Mouse (Mus musculus): ENCODE measurements around the gene Klhl20. TPM values are rescaled to one million over a fixed set of nuclear protein-coding genes. Genes with fewer than 3 reads are reported as not detected.

Klhl20 gene
- polyA plus RNA-seq, 1 experiment from 2014 or later = 10.0 TPM

DNA sequence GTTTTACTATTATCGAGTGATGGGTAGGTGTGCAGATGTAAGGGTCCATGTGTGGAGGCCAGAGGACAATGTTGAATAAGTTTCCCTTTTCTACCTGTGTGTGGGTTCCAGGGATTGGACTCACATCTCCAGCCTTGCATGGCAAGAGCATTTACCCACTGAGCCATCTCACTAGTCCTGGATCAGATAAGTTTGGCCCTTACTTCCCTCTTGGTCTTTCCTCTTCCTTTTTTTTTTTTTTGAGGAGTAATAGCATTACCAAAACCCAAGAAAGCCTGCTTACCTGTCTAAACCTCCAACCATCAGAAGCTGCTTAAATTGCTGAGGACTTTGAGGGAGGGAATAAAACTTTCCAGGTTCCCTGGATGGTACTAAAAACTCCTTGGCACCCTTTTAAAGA is 74.1 kb downstream of the Klhl20 start:
- no peaks in the 10 kb centered on the region for H3K36me3 ChIP-seq (ENCODE audit: insufficient read depth, low read length)
- no peak overlapping the region for H3K9ac ChIP-seq (replicated peaks; ENCODE audit: low read depth)
- WGBS = 95% methylated on average over 1 of the region's 1 CpGs
- H3K4me1 ChIP-seq (ENCODE audit: insufficient read depth, low read depth, low read length) = no peaks in the 10 kb centered on the region
- no peak for DNase-seq (ENCODE audit: low spot score)
- no peak for ATAC-seq
- H3K4me3 ChIP-seq (ENCODE audit: low read depth, low read length) = no peak overlapping the region
- H3K9me3 ChIP-seq (ENCODE audit: low read length) = no peaks in the 10 kb centered on the region
- TF ChIP-seq CTCF (IDR thresholded peaks at IDR 0.05) = no peak
- no peak for TF ChIP-seq EP300 (IDR thresholded peaks at IDR 0.05)
- no peak overlapping the region for H3K27ac ChIP-seq (ENCODE audit: low read length)
- no peak overlapping the region for H3K4me2 ChIP-seq (replicated peaks; ENCODE audit: low read depth, low read length)
- no peaks in the 10 kb centered on the region for H3K27me3 ChIP-seq (replicated peaks; ENCODE audit: insufficient read depth, low read length)

- 72% methylated on average over 3 of the region's 3 CpGs for WGBS
- no peak overlapping the region for H3K4me2 ChIP-seq (replicated peaks; ENCODE audit: low read depth, low read length)
- ATAC-seq (no peak), DNase-seq (ENCODE audit: low spot score) (no peak)
- H3K4me3 ChIP-seq (ENCODE audit: low read depth, low read length) = no peak overlapping the region
- H3K9me3 ChIP-seq (ENCODE audit: low read length) = no peaks in the 10 kb centered on the region
- TF ChIP-seq CTCF (IDR thresholded peaks at IDR 0.05) (no peak), EP300 (IDR thresholded peaks at IDR 0.05) (no peak)
- no peak overlapping the region for H3K9ac ChIP-seq (replicated peaks; ENCODE audit: low read depth)
- H3K4me1 ChIP-seq (ENCODE audit: insufficient read depth, low read depth, low read length) = no peaks in the 10 kb centered on the region
- H3K27ac ChIP-seq (ENCODE audit: low read length) = no peak overlapping the region
- H3K27me3 ChIP-seq (replicated peaks; ENCODE audit: insufficient read depth, low read length) = no peaks in the 10 kb centered on the region
- peaks cover 3% of the 10 kb centered on the region; the same call in 1 of the 2 replicates for H3K36me3 ChIP-seq (ENCODE audit: insufficient read depth, low read length)
These were observed 84.3 kb downstream of the Klhl20 start for GRCm38 (mm10) chr1:161046972-161047371.

- peaks cover 1% of the 10 kb centered on the region; the same call in 1 of the 2 replicates for H3K4me1 ChIP-seq (ENCODE audit: insufficient read depth, low read depth, low read length)
- no peaks in the 10 kb centered on the region for H3K9me3 ChIP-seq (ENCODE audit: low read length)
- peaks cover 6% of the 10 kb centered on the region; the same call in 1 of the 2 replicates for H3K36me3 ChIP-seq (ENCODE audit: insufficient read depth, low read length)
- DNase-seq (ENCODE audit: low spot score) = no peak
- H3K9ac ChIP-seq (replicated peaks; ENCODE audit: low read depth) = no peak overlapping the region
- TF ChIP-seq CTCF (IDR thresholded peaks at IDR 0.05) (no peak), EP300 (IDR thresholded peaks at IDR 0.05) (no peak)
- no peaks in the 10 kb centered on the region for H3K27me3 ChIP-seq (replicated peaks; ENCODE audit: insufficient read depth, low read length)
- H3K27ac ChIP-seq (ENCODE audit: low read length) = no peak overlapping the region
- no peak for ATAC-seq
- no peak overlapping the region for H3K4me2 ChIP-seq (replicated peaks; ENCODE audit: low read depth, low read length)
- no peak overlapping the region for H3K4me3 ChIP-seq (ENCODE audit: low read depth, low read length)
- 85% methylated on average over 7 of the region's 7 CpGs for WGBS
These were observed 89.9 kb downstream of the Klhl20 start for GRCm38 (mm10) chr1:161041261-161042020.

- Histone ChIP-seq H3K4me3 (ENCODE audit: low read depth, low read length) (no peak overlapping the region), H3K27ac (ENCODE audit: low read length) (no peak overlapping the region), H3K9me3 (ENCODE audit: low read length) (no peaks in the 10 kb centered on the region), H3K36me3 (ENCODE audit: insufficient read depth, low read length) (peaks cover 6% of the 10 kb centered on the region; the same call in 1 of the 2 replicates), H3K9ac (replicated peaks; ENCODE audit: low read depth) (no peak overlapping the region), H3K4me1 (ENCODE audit: insufficient read depth, low read depth, low read length) (peaks cover 7% of the 10 kb centered on the region; the same call in 1 of the 2 replicates), H3K27me3 (replicated peaks; ENCODE audit: insufficient read depth, low read length) (no peaks in the 10 kb centered on the region), H3K4me2 (replicated peaks; ENCODE audit: low read depth, low read length) (no peak overlapping the region)
- ATAC-seq (no peak), DNase-seq (ENCODE audit: low spot score) (no peak)
- TF ChIP-seq EP300 (IDR thresholded peaks at IDR 0.05) (no peak), CTCF (IDR thresholded peaks at IDR 0.05) (no peak)
These were observed 90.5 kb downstream of the Klhl20 start for GRCm38 (mm10) chr1:161040855-161041254.

DNA sequence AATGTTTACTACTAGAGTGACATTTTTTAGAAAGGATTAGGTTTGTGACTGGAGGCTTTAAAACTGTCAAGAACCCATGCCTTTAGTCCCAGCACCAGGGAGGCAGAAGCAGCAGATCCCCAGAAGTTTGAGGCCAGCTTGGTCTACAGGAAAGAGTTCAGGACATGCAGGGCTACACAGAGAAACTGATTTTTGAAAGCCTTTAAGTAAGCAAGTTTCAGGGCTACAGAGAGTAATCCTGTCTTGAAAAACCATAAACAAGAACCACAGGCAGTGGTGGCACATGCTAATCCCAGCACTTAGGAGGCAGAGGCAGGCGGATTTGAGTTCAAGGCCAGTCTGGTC is 90.9 kb downstream of the Klhl20 start:
- peaks cover 6% of the 10 kb centered on the region; the same call in 1 of the 2 replicates for H3K36me3 ChIP-seq (ENCODE audit: insufficient read depth, low read length)
- DNase-seq (ENCODE audit: low spot score) (no peak), ATAC-seq (no peak)
- no peak overlapping the region for H3K4me2 ChIP-seq (replicated peaks; ENCODE audit: low read depth, low read length)
- no peak overlapping the region for H3K4me3 ChIP-seq (ENCODE audit: low read depth, low read length)
- H3K9ac ChIP-seq (replicated peaks; ENCODE audit: low read depth) = no peak overlapping the region
- H3K9me3 ChIP-seq (ENCODE audit: low read length) = no peaks in the 10 kb centered on the region
- H3K27me3 ChIP-seq (replicated peaks; ENCODE audit: insufficient read depth, low read length) = no peaks in the 10 kb centered on the region
- TF ChIP-seq CTCF (IDR thresholded peaks at IDR 0.05) = no peak
- TF ChIP-seq EP300 (IDR thresholded peaks at IDR 0.05) = no peak
- H3K27ac ChIP-seq (ENCODE audit: low read length) = no peak overlapping the region
- 60% methylated on average over 1 of the region's 1 CpGs for WGBS
- H3K4me1 ChIP-seq (ENCODE audit: insufficient read depth, low read depth, low read length) = peaks cover 9% of the 10 kb centered on the region; the same call in 1 of the 2 replicates

GRCm38 (mm10) chr1:161039741-161040425 is 91.4 kb downstream of the Klhl20 start:
- H3K4me1 ChIP-seq (ENCODE audit: insufficient read depth, low read depth, low read length) = peaks cover 9% of the 10 kb centered on the region; the same call in 1 of the 2 replicates
- TF ChIP-seq EP300 (IDR thresholded peaks at IDR 0.05) = no peak
- no peak for TF ChIP-seq CTCF (IDR thresholded peaks at IDR 0.05)
- no peak for ATAC-seq
- no peak overlapping the region for H3K4me3 ChIP-seq (ENCODE audit: low read depth, low read length)
- H3K9me3 ChIP-seq (ENCODE audit: low read length) = no peaks in the 10 kb centered on the region
- no peak overlapping the region for H3K27ac ChIP-seq (ENCODE audit: low read length)
- H3K36me3 ChIP-seq (ENCODE audit: insufficient read depth, low read length) = peaks cover 6% of the 10 kb centered on the region; the same call in 1 of the 2 replicates
- no peak overlapping the region for H3K4me2 ChIP-seq (replicated peaks; ENCODE audit: low read depth, low read length)
- no peak overlapping the region for H3K9ac ChIP-seq (replicated peaks; ENCODE audit: low read depth)
- 19% methylated on average over 3 of the region's 3 CpGs for whole genome bisulfite sequencing
- no peaks in the 10 kb centered on the region for H3K27me3 ChIP-seq (replicated peaks; ENCODE audit: insufficient read depth, low read length)
- no peak for DNase-seq (ENCODE audit: low spot score)

All from lung, postnatal 0 days (tissue).